Mouse (Mus musculus): ENCODE results near the gene Atp5g1. TPM values are rescaled to one million over a fixed set of nuclear protein-coding genes. Genes with fewer than 3 reads are reported as not detected.

Gene Atp5g1
- polyA plus RNA-seq, 1 experiment: 212 TPM

GRCm38 (mm10) chr11:96074351-96075176 is 906 bp downstream of the Atp5g1 start:
- Histone ChIP-seq H3K4me3 (ENCODE audit: insufficient read depth, low read length) (peak overlapping the region; percentile 83), H3K4me1 (ENCODE audit: control insufficient read depth, insufficient read depth, low read length) (no peaks in the 10 kb centered on the region), H3K27ac (ENCODE audit: insufficient read depth, low read length) (no peak overlapping the region)
- TF ChIP-seq POLR2A (IDR thresholded peaks at IDR 0.05; ENCODE audit: low read depth, low read length) (no peak), CTCF (IDR thresholded peaks at IDR 0.05; ENCODE audit: borderline replicate concordance, insufficient read depth, low read length) (no peak)

- peak overlapping the region; percentile 83; the same call in 1 of the 2 replicates for H3K4me3 ChIP-seq (ENCODE audit: insufficient read depth, low read length)
- TF ChIP-seq CTCF (IDR thresholded peaks at IDR 0.05; ENCODE audit: borderline replicate concordance, insufficient read depth, low read length): no peak
- TF ChIP-seq POLR2A (IDR thresholded peaks at IDR 0.05; ENCODE audit: low read depth, low read length): no peak
- H3K4me1 ChIP-seq (ENCODE audit: control insufficient read depth, insufficient read depth, low read length): no peaks in the 10 kb centered on the region
- no peak overlapping the region for H3K27ac ChIP-seq (ENCODE audit: insufficient read depth, low read length)
Observed at GRCm38 (mm10) chr11:96073295-96073993, 2.0 kb downstream of the Atp5g1 start.

- H3K4me3 ChIP-seq (ENCODE audit: insufficient read depth, low read length): no peak overlapping the region
- H3K27ac ChIP-seq (ENCODE audit: insufficient read depth, low read length): no peak overlapping the region
- TF ChIP-seq CTCF (IDR thresholded peaks at IDR 0.05; ENCODE audit: borderline replicate concordance, insufficient read depth, low read length): no peak
- TF ChIP-seq POLR2A (IDR thresholded peaks at IDR 0.05; ENCODE audit: low read depth, low read length): no peak
- no peaks in the 10 kb centered on the region for H3K4me1 ChIP-seq (ENCODE audit: control insufficient read depth, insufficient read depth, low read length)
Observed at GRCm38 (mm10) chr11:96071013-96071412, 4.5 kb downstream of the Atp5g1 start.

GRCm38 (mm10) chr11:96070353-96070752 is 5.1 kb downstream of the Atp5g1 start:
- no peak overlapping the region for H3K27ac ChIP-seq (ENCODE audit: insufficient read depth, low read length)
- H3K4me3 ChIP-seq (ENCODE audit: insufficient read depth, low read length): no peak overlapping the region
- no peaks in the 10 kb centered on the region for H3K4me1 ChIP-seq (ENCODE audit: control insufficient read depth, insufficient read depth, low read length)
- no peak for TF ChIP-seq POLR2A (IDR thresholded peaks at IDR 0.05; ENCODE audit: low read depth, low read length)
- no peak for TF ChIP-seq CTCF (IDR thresholded peaks at IDR 0.05; ENCODE audit: borderline replicate concordance, insufficient read depth, low read length)

- Histone ChIP-seq H3K4me3 (ENCODE audit: insufficient read depth, low read length) (no peak overlapping the region), H3K4me1 (ENCODE audit: control insufficient read depth, insufficient read depth, low read length) (no peaks in the 10 kb centered on the region), H3K27ac (ENCODE audit: insufficient read depth, low read length) (no peak overlapping the region)
- no peak for TF ChIP-seq CTCF (IDR thresholded peaks at IDR 0.05; ENCODE audit: borderline replicate concordance, insufficient read depth, low read length)
- no peak for TF ChIP-seq POLR2A (IDR thresholded peaks at IDR 0.05; ENCODE audit: low read depth, low read length)
Observed at GRCm38 (mm10) chr11:96068231-96068630, 7.2 kb downstream of the Atp5g1 start.

GRCm38 (mm10) chr11:96065215-96065911 is 10.1 kb downstream of the Atp5g1 start, which contains the start of gene Ube2z:
Gene Ube2z, minus strand, starts transcription at chr11:96065388.
- TF ChIP-seq POLR2A (IDR thresholded peaks at IDR 0.05; ENCODE audit: low read depth, low read length) (peak; percentile 86), CTCF (IDR thresholded peaks at IDR 0.05; ENCODE audit: borderline replicate concordance, insufficient read depth, low read length) (no peak)
- Histone ChIP-seq H3K27ac (ENCODE audit: insufficient read depth, low read length) (peak within 1 kb of the TSS; percentile 66), H3K4me3 (ENCODE audit: insufficient read depth, low read length) (peak within 1 kb of the TSS; percentile 83), H3K4me1 (ENCODE audit: control insufficient read depth, insufficient read depth, low read length) (peaks cover 4% of the 10 kb centered on the region)

GRCm38 (mm10) chr11:96064521-96065214 is 10.8 kb downstream of the Atp5g1 start:
- Histone ChIP-seq H3K27ac (ENCODE audit: insufficient read depth, low read length) (0 out of 2 replicates have a peak overlapping the region, but pooled peaks have one; percentile 55), H3K4me3 (ENCODE audit: insufficient read depth, low read length) (peak overlapping the region; percentile 83), H3K4me1 (ENCODE audit: control insufficient read depth, insufficient read depth, low read length) (peaks cover 4% of the 10 kb centered on the region)
- TF ChIP-seq CTCF (IDR thresholded peaks at IDR 0.05; ENCODE audit: borderline replicate concordance, insufficient read depth, low read length) (no peak), POLR2A (IDR thresholded peaks at IDR 0.05; ENCODE audit: low read depth, low read length) (no peak)

- Histone ChIP-seq H3K4me1 (ENCODE audit: control insufficient read depth, insufficient read depth, low read length) (peaks cover 6% of the 10 kb centered on the region), H3K4me3 (ENCODE audit: insufficient read depth, low read length) (no peak overlapping the region), H3K27ac (ENCODE audit: insufficient read depth, low read length) (no peak overlapping the region)
- no peak for TF ChIP-seq CTCF (IDR thresholded peaks at IDR 0.05; ENCODE audit: borderline replicate concordance, insufficient read depth, low read length)
- TF ChIP-seq POLR2A (IDR thresholded peaks at IDR 0.05; ENCODE audit: low read depth, low read length): no peak
Observed at GRCm38 (mm10) chr11:96058309-96058708, 17.2 kb downstream of the Atp5g1 start.

GRCm38 (mm10) chr11:96050854-96051253 is 24.6 kb downstream of the Atp5g1 start:
- H3K4me1 ChIP-seq (ENCODE audit: control insufficient read depth, insufficient read depth, low read length): peaks cover 3% of the 10 kb centered on the region; the same call in 1 of the 2 replicates
- TF ChIP-seq CTCF (IDR thresholded peaks at IDR 0.05; ENCODE audit: borderline replicate concordance, insufficient read depth, low read length) (no peak), POLR2A (IDR thresholded peaks at IDR 0.05; ENCODE audit: low read depth, low read length) (no peak)
- no peak overlapping the region for H3K4me3 ChIP-seq (ENCODE audit: insufficient read depth, low read length)
- H3K27ac ChIP-seq (ENCODE audit: insufficient read depth, low read length): 0 out of 2 replicates have a peak overlapping the region, but pooled peaks have one; percentile 27
